23 mouse cellular contexts compared by ENCODE assay signal in genomic region chr5:134521131-134521530, GRCm38 (mm10). TPM values are rescaled to one million over a fixed set of nuclear protein-coding genes. Genes with fewer than 3 reads are reported as not detected.
DNase-seq lines count a peak whose midpoint lies in the region; ATAC-seq and TF ChIP-seq lines count a peak whose summit lies in the region.
"Had no signal": no experiment of that assay in that cellular context is flagged by ENCODE, and none has a peak within 500 bp of the region (broad histone marks: within the 10 kb centered on the region; RNA-seq: fewer than 3 reads in every experiment).

No protein-coding gene starts in this region.

- no peak overlapping the region for H3K4me2 ChIP-seq in hindbrain, embryonic 11.5 days (replicated peaks; ENCODE audit: low read depth, low read length)
- H3K4me2 ChIP-seq in liver, embryonic 13.5 days = 0 out of 2 replicates have a peak overlapping the region, but pooled peaks have one; percentile 2
- no peak overlapping the region for H3K4me2 ChIP-seq in liver, embryonic 12.5 days
- no peak overlapping the region for H3K4me2 ChIP-seq in forebrain, postnatal 0 days (ENCODE audit: low read depth)
- H3K4me2 ChIP-seq: limb, embryonic 13.5 days had no signal

- no peak for ATAC-seq in hindbrain, embryonic 11.5 days (ENCODE audit: low FRiP score)
- ATAC-seq in liver, embryonic 13.5 days (ENCODE audit: low read depth) = no peak
- ATAC-seq in liver, embryonic 12.5 days = no peak
- peak; percentile 78 for ATAC-seq in forebrain, postnatal 0 days

- no peaks in the 10 kb centered on the region for H3K4me1 ChIP-seq in hindbrain, embryonic 11.5 days (replicated peaks; ENCODE audit: control insufficient read depth, insufficient read depth, low read length)
- no peaks in the 10 kb centered on the region for H3K4me1 ChIP-seq in hindbrain, embryonic 10.5 days (replicated peaks)
- peaks cover 16% of the 10 kb centered on the region; the same call in 1 of the 2 replicates for H3K4me1 ChIP-seq in liver, embryonic 13.5 days (replicated peaks)
- H3K4me1 ChIP-seq in liver, embryonic 12.5 days = peaks cover 20% of the 10 kb centered on the region
- H3K4me1 ChIP-seq in bone marrow macrophage, adult 2 months (ENCODE audit: control insufficient read depth, insufficient read depth, low read length) = peaks cover 27% of the 10 kb centered on the region
- H3K4me1 ChIP-seq in forebrain, postnatal 0 days (ENCODE audit: insufficient read depth) = no peaks in the 10 kb centered on the region
- H3K4me1 ChIP-seq: limb, embryonic 13.5 days; midbrain, embryonic 10.5 days had no signal

- H3K27ac ChIP-seq in hindbrain, embryonic 11.5 days (ENCODE audit: low read depth, low read length) = peak overlapping the region; percentile 54; the same call in 1 of the 2 replicates
- H3K27ac ChIP-seq in hindbrain, embryonic 10.5 days = no peak overlapping the region
- H3K27ac ChIP-seq in liver, embryonic 13.5 days = no peak overlapping the region; the same call in 1 of the 2 replicates
- no peak overlapping the region for H3K27ac ChIP-seq in liver, embryonic 12.5 days
- H3K27ac ChIP-seq in bone marrow macrophage, adult 2 months (ENCODE audit: insufficient read depth, low read depth, low read length) = peak overlapping the region; percentile 79
- H3K27ac ChIP-seq in forebrain, postnatal 0 days (ENCODE audit: low read depth, low read length) = no peak overlapping the region
- H3K27ac ChIP-seq: gastrocnemius, adult 2 months; heart, embryonic 10.5 days; limb, embryonic 13.5 days; liver, embryonic 15.5 days; midbrain, embryonic 10.5 days had no signal

- TF ChIP-seq CTCF in bone marrow macrophage, adult 2 months (IDR thresholded peaks at IDR 0.05; ENCODE audit: low read depth, low read length) = no peak
- TF ChIP-seq CTCF in forebrain, postnatal 0 days (IDR thresholded peaks at IDR 0.05; ENCODE audit: low read depth) = no peak

- peaks cover 21% of the 10 kb centered on the region for H3K36me3 ChIP-seq in hindbrain, embryonic 11.5 days (ENCODE audit: control insufficient read depth, insufficient read depth, low read length)
- H3K36me3 ChIP-seq in hindbrain, embryonic 10.5 days = peaks cover 97% of the 10 kb centered on the region
- H3K36me3 ChIP-seq in liver, embryonic 13.5 days = peaks cover 24% of the 10 kb centered on the region
- H3K36me3 ChIP-seq in liver, embryonic 12.5 days = peaks cover 26% of the 10 kb centered on the region
- peaks cover 46% of the 10 kb centered on the region for H3K36me3 ChIP-seq in forebrain, postnatal 0 days (ENCODE audit: insufficient read depth)

- no peak for DNase-seq in hindbrain, embryonic 11.5 days (ENCODE audit: low spot score)
- no peak for DNase-seq in hindbrain, embryonic 10.5 days (ENCODE audit: low spot score)
- no peak for DNase-seq in liver, embryonic 13.5 days
- DNase-seq in forebrain, postnatal 0 days = no peak
- no peak for DNase-seq in urinary bladder, postnatal 10 days (ENCODE audit: low spot score)
- DNase-seq: adrenal gland, postnatal 14 days; cerebellum, adult 11 months; cerebellum, postnatal 10 days; gastrocnemius, adult 2 months; kidney, adult 2 months; kidney, postnatal 14 days; thymus, adult 18-20 months; thymus, postnatal 36 days had no signal

- H3K9ac ChIP-seq in hindbrain, embryonic 11.5 days (ENCODE audit: low read depth, low read length) = no peak overlapping the region
- H3K9ac ChIP-seq in liver, embryonic 13.5 days = no peak overlapping the region
- H3K9ac ChIP-seq in liver, embryonic 12.5 days = no peak overlapping the region
- H3K9ac ChIP-seq in forebrain, postnatal 0 days = no peak overlapping the region
- H3K9ac ChIP-seq: limb, embryonic 13.5 days; liver, embryonic 15.5 days had no signal

- no peak for TF ChIP-seq POLR2A in bone marrow macrophage, adult 2 months (IDR thresholded peaks at IDR 0.05; ENCODE audit: borderline replicate concordance, low read depth, low read length)

- H3K9me3 ChIP-seq in hindbrain, embryonic 11.5 days (ENCODE audit: control insufficient read depth, low read length) = no peaks in the 10 kb centered on the region
- H3K9me3 ChIP-seq in hindbrain, embryonic 10.5 days = peaks cover 5% of the 10 kb centered on the region
- H3K9me3 ChIP-seq in liver, embryonic 13.5 days (replicated peaks) = no peaks in the 10 kb centered on the region
- no peaks in the 10 kb centered on the region for H3K9me3 ChIP-seq in liver, embryonic 12.5 days (replicated peaks)
- H3K9me3 ChIP-seq in forebrain, postnatal 0 days (ENCODE audit: low read length) = no peaks in the 10 kb centered on the region
- H3K9me3 ChIP-seq: liver, embryonic 15.5 days; midbrain, embryonic 10.5 days had no signal

- 81% methylated on average over 2 of the region's 2 CpGs for WGBS in hindbrain, embryonic 11.5 days
- 85% methylated on average over 2 of the region's 2 CpGs for WGBS in hindbrain, embryonic 10.5 days
- 77% methylated on average over 2 of the region's 2 CpGs for WGBS in liver, embryonic 13.5 days (ENCODE audit: insufficient replicate concordance)
- WGBS in liver, embryonic 12.5 days (ENCODE audit: insufficient replicate concordance) = 80% methylated on average over 2 of the region's 2 CpGs
- 36% methylated on average over 2 of the region's 2 CpGs for WGBS in forebrain, postnatal 0 days

- no peaks in the 10 kb centered on the region for H3K27me3 ChIP-seq in hindbrain, embryonic 11.5 days (ENCODE audit: control insufficient read depth, insufficient read depth, low read length)
- H3K27me3 ChIP-seq in hindbrain, embryonic 10.5 days (ENCODE audit: insufficient read depth, poor library complexity, severe bottlenecking) = no peaks in the 10 kb centered on the region
- no peaks in the 10 kb centered on the region for H3K27me3 ChIP-seq in liver, embryonic 13.5 days
- H3K27me3 ChIP-seq in liver, embryonic 12.5 days (replicated peaks) = no peaks in the 10 kb centered on the region
- no peaks in the 10 kb centered on the region for H3K27me3 ChIP-seq in forebrain, postnatal 0 days (ENCODE audit: insufficient read depth, low read length)
- H3K27me3 ChIP-seq: limb, embryonic 13.5 days; liver, embryonic 15.5 days had no signal

- no peak overlapping the region for H3K4me3 ChIP-seq in hindbrain, embryonic 11.5 days (ENCODE audit: low read depth, low read length)
- H3K4me3 ChIP-seq in hindbrain, embryonic 10.5 days = no peak overlapping the region
- no peak overlapping the region for H3K4me3 ChIP-seq in liver, embryonic 13.5 days (replicated peaks)
- H3K4me3 ChIP-seq in liver, embryonic 12.5 days = no peak overlapping the region
- H3K4me3 ChIP-seq in bone marrow macrophage, adult 2 months (ENCODE audit: insufficient read depth, low read length) = no peak overlapping the region
- no peak overlapping the region for H3K4me3 ChIP-seq in forebrain, postnatal 0 days (ENCODE audit: low read depth, low read length)
- H3K4me3 ChIP-seq: gastrocnemius, adult 2 months; heart, embryonic 10.5 days; limb, embryonic 13.5 days; liver, embryonic 15.5 days; midbrain, embryonic 10.5 days had no signal

RNA-seq across cellular contexts. Expression of gene Clip2, which starts 31.1 kb away (rescaled TPM):
- 7.4 and 8.0 TPM in 2 replicates for polyA plus RNA-seq in hindbrain, embryonic 11.5 days (2014; fragmentation: Nextera tagmentation; extraction: Ambion mirVana)
- 6.0 and 8.1 TPM in 2 replicates for polyA plus RNA-seq in hindbrain, embryonic 10.5 days (2016; fragmentation: Nextera tagmentation; extraction: Ambion mirVana)
- 0.37 and 0.50 TPM in 2 replicates for polyA plus RNA-seq in liver, embryonic 13.5 days (2015; fragmentation: Nextera tagmentation; extraction: Ambion mirVana)
- 0.94 and 1.0 TPM in 2 replicates for polyA plus RNA-seq in liver, embryonic 12.5 days (2016; fragmentation: Nextera tagmentation; extraction: Ambion mirVana)
- 13.1 and 14.3 TPM in 2 replicates for polyA plus RNA-seq in bone marrow macrophage, adult 2 months (2012; ENCODE audit: insufficient read depth, insufficient read length, missing spikeins)
- total RNA-seq in forebrain, postnatal 0 days (2014; rRNA removed) = 162 and 164 TPM in 2 replicates
- polyA plus RNA-seq in forebrain, postnatal 0 days (2015; fragmentation: Nextera tagmentation; extraction: Ambion mirVana) = 12.7 and 14.5 TPM in 2 replicates

RNA-seq across cellular contexts. Expression of gene Syna, which starts 38.8 kb away (rescaled TPM):
- polyA plus RNA-seq in hindbrain, embryonic 11.5 days (2014; fragmentation: Nextera tagmentation; extraction: Ambion mirVana) = not detected in 2 replicates
- polyA plus RNA-seq in hindbrain, embryonic 10.5 days (2016; fragmentation: Nextera tagmentation; extraction: Ambion mirVana) = 0.09 and 0.12 TPM in 2 replicates
- not detected in 2 replicates for polyA plus RNA-seq in liver, embryonic 13.5 days (2015; fragmentation: Nextera tagmentation; extraction: Ambion mirVana)
- polyA plus RNA-seq in liver, embryonic 12.5 days (2016; fragmentation: Nextera tagmentation; extraction: Ambion mirVana) = not detected in 2 replicates
- not detected in 2 replicates for polyA plus RNA-seq in bone marrow macrophage, adult 2 months (2012; ENCODE audit: insufficient read depth, insufficient read length, missing spikeins)
- total RNA-seq in forebrain, postnatal 0 days (2014; rRNA removed) = not detected in 2 replicates
- polyA plus RNA-seq in forebrain, postnatal 0 days (2015; fragmentation: Nextera tagmentation; extraction: Ambion mirVana) = 0.55 and 0.97 TPM in 2 replicates
- total RNA-seq: adrenal gland, postnatal 14 days; gastrocnemius, adult 2 months; hematopoietic stem cell, adult 5-6 weeks had no signal
- polyA plus RNA-seq: embryonic facial prominence, embryonic 11.5 days; heart, embryonic 10.5 days; heart, embryonic 16.5 days; liver, embryonic 15.5 days; neural tube, embryonic 11.5 days had no signal

Comparison
In these comparisons a context has a peak if more than half of its experiments do, and no peak if none do; other contexts are left out.
1. H3K27ac ChIP-seq: peak in hindbrain, embryonic 11.5 days (single experiment) and bone marrow macrophage, adult 2 months (single experiment); none in hindbrain, embryonic 10.5 days (single experiment), liver, embryonic 13.5 days (single experiment), liver, embryonic 12.5 days (single experiment) and forebrain, postnatal 0 days (single experiment).